Mouse (Mus musculus): Measurements from ENCODE around the gene Apoh. TPM values are rescaled to one million over a fixed set of nuclear protein-coding genes. Genes with fewer than 3 reads are reported as not detected.

Apoh gene
- polyA plus RNA-seq, 1 experiment, result 0.06 TPM

DNA sequence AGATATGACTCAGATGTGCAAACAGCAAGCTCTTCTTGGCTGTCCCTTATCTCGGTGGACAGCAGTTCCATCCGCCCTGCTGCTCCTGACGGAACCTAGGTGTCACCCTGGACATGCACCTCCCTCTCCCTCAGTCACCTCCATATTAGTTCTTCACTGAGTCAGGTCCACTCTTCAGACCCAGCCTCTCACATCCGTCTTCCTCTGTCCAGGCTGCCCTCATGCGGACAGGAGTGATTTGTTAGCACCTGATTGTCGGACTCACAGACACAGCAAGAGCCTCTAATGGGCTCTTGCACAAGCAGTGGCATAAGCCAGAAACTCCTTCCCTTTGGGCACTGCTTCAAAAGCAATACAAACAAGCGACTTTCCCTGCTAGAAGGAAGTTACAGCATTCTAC, 35.9 kb upstream of the Apoh start:
- Histone ChIP-seq H3ac (ENCODE audit: control insufficient read depth, insufficient read length, low read depth) (no peak overlapping the region), H3K4me3 (ENCODE audit: insufficient read depth, poor library complexity, severe bottlenecking) (no peak overlapping the region), H3K27me3 (ENCODE audit: control insufficient read depth, insufficient read depth, insufficient read length) (no peaks in the 10 kb centered on the region), H3K79me2 (ENCODE audit: control insufficient read depth, insufficient read depth) (peaks cover 100% of the 10 kb centered on the region), H3K36me3 (ENCODE audit: control insufficient read depth, insufficient read depth) (peaks cover 13% of the 10 kb centered on the region), H3K79me3 (ENCODE audit: low read depth) (peaks cover 84% of the 10 kb centered on the region)
- no peak for TF ChIP-seq FOSL1 (IDR thresholded peaks at IDR 0.05; ENCODE audit: insufficient read depth, low read length, poor library complexity, severe bottlenecking)
- no peak for TF ChIP-seq MYOD1 (IDR thresholded peaks at IDR 0.05; ENCODE audit: control insufficient read depth, insufficient read length, low read depth)
- no peak for TF ChIP-seq CTCF (IDR thresholded peaks at IDR 0.05; ENCODE audit: control insufficient read depth, insufficient read depth, insufficient read length)
- no peak for TF ChIP-seq USF1 (IDR thresholded peaks at IDR 0.05; ENCODE audit: low read depth)
- no peak for TF ChIP-seq MAX (IDR thresholded peaks at IDR 0.05)

DNA sequence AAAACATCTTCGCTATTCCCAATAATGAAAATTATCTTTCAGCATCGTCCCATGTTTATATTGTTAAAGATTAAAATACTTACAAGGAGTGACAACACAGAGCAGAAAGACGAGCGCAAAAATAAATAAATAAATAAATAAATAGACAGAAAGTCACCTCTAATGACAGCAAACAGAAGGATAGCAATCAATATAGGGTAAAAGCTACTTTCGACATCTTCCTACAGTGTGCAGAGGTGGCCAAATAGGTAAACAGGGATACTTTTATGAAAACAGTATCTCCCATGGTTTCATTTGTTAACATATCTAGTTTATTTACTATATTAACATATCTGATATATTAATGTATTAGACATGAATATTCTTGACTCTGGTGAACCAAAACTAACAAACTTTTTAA, 34.9 kb upstream of the Apoh start:
- Histone ChIP-seq H3K4me3 (ENCODE audit: insufficient read depth, poor library complexity, severe bottlenecking) (no peak overlapping the region), H3K79me3 (ENCODE audit: low read depth) (peaks cover 82% of the 10 kb centered on the region), H3K79me2 (ENCODE audit: control insufficient read depth, insufficient read depth) (peaks cover 100% of the 10 kb centered on the region), H3K36me3 (ENCODE audit: control insufficient read depth, insufficient read depth) (peaks cover 8% of the 10 kb centered on the region), H3ac (ENCODE audit: control insufficient read depth, insufficient read length, low read depth) (no peak overlapping the region), H3K27me3 (ENCODE audit: control insufficient read depth, insufficient read depth, insufficient read length) (no peaks in the 10 kb centered on the region)
- TF ChIP-seq MAX (IDR thresholded peaks at IDR 0.05) (no peak), USF1 (IDR thresholded peaks at IDR 0.05; ENCODE audit: low read depth) (no peak), MYOG (IDR thresholded peaks at IDR 0.05; ENCODE audit: control insufficient read depth, extremely low read depth, insufficient read length) (no peak), CTCF (IDR thresholded peaks at IDR 0.05; ENCODE audit: control insufficient read depth, insufficient read depth, insufficient read length) (no peak), MYOD1 (IDR thresholded peaks at IDR 0.05; ENCODE audit: control insufficient read depth, insufficient read length, low read depth) (no peak), FOSL1 (IDR thresholded peaks at IDR 0.05; ENCODE audit: insufficient read depth, low read length, poor library complexity, severe bottlenecking) (no peak), CEBPB (IDR thresholded peaks at IDR 0.05; ENCODE audit: low read depth) (no peak)

DNA sequence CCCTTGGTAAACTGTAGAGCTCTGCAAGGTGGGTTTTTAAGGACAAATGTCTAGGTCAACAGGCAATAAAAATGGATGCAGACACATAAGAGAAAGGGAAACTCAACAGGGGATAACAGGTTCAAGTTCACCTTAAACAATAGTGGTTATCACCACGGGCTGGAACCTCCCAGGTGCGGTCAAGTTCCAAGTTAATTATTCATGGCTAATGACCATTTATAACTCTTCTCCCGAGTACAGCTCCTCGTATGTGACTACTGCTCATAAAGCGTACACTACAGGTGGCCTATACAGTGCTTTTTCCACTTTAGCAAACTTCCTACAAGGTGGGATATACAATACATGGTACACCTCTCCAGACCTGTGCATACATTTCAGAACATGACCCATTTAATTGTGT, 33.4 kb upstream of the Apoh start:
- Histone ChIP-seq H3K79me3 (ENCODE audit: low read depth) (peaks cover 85% of the 10 kb centered on the region), H3K4me3 (ENCODE audit: insufficient read depth, poor library complexity, severe bottlenecking) (no peak overlapping the region), H3K27me3 (ENCODE audit: control insufficient read depth, insufficient read depth, insufficient read length) (no peaks in the 10 kb centered on the region), H3K36me3 (ENCODE audit: control insufficient read depth, insufficient read depth) (peaks cover 8% of the 10 kb centered on the region), H3K79me2 (ENCODE audit: control insufficient read depth, insufficient read depth) (peaks cover 100% of the 10 kb centered on the region), H3ac (ENCODE audit: control insufficient read depth, insufficient read length, low read depth) (no peak overlapping the region)
- no peak for TF ChIP-seq USF1 (IDR thresholded peaks at IDR 0.05; ENCODE audit: low read depth)
- no peak for TF ChIP-seq CTCF (IDR thresholded peaks at IDR 0.05; ENCODE audit: control insufficient read depth, insufficient read depth, insufficient read length)

DNA sequence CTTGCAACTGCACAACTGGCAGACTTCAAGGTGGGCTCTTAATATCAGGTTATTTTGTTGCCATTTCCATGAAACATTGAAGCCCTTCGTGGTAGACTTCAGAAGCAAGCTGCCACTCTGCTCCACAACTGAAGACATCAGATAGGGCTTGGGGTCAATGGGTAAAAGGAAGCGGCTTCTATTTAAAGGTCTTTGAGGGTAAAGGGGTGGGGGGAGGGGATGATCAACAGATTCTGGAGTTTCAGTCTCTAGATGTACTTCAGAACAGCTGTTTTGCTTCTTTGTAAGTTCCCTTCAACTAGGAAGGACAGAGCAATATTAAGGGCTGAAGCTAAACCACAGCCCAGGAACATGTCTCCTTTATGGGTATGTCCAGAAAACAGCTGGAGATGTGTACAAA, 31.2 kb upstream of the Apoh start:
- Histone ChIP-seq H3ac (ENCODE audit: control insufficient read depth, insufficient read length, low read depth) (no peak overlapping the region), H3K27me3 (ENCODE audit: control insufficient read depth, insufficient read depth, insufficient read length) (no peaks in the 10 kb centered on the region), H3K36me3 (ENCODE audit: control insufficient read depth, insufficient read depth) (peaks cover 7% of the 10 kb centered on the region), H3K79me2 (ENCODE audit: control insufficient read depth, insufficient read depth) (peaks cover 100% of the 10 kb centered on the region), H3K79me3 (ENCODE audit: low read depth) (peaks cover 84% of the 10 kb centered on the region), H3K4me3 (ENCODE audit: insufficient read depth, poor library complexity, severe bottlenecking) (no peak overlapping the region)
- no peak for TF ChIP-seq CTCF (IDR thresholded peaks at IDR 0.05; ENCODE audit: control insufficient read depth, insufficient read depth, insufficient read length)
- TF ChIP-seq CEBPB (IDR thresholded peaks at IDR 0.05; ENCODE audit: low read depth), result no peak
- TF ChIP-seq MYOD1 (IDR thresholded peaks at IDR 0.05; ENCODE audit: control insufficient read depth, insufficient read length, low read depth), result no peak
- TF ChIP-seq FOSL1 (IDR thresholded peaks at IDR 0.05; ENCODE audit: insufficient read depth, low read length, poor library complexity, severe bottlenecking), result no peak
- TF ChIP-seq MAX (IDR thresholded peaks at IDR 0.05), result no peak
- no peak for TF ChIP-seq USF1 (IDR thresholded peaks at IDR 0.05; ENCODE audit: low read depth)
- no peak for TF ChIP-seq MYOG (IDR thresholded peaks at IDR 0.05; ENCODE audit: control insufficient read depth, extremely low read depth, insufficient read length)

DNA sequence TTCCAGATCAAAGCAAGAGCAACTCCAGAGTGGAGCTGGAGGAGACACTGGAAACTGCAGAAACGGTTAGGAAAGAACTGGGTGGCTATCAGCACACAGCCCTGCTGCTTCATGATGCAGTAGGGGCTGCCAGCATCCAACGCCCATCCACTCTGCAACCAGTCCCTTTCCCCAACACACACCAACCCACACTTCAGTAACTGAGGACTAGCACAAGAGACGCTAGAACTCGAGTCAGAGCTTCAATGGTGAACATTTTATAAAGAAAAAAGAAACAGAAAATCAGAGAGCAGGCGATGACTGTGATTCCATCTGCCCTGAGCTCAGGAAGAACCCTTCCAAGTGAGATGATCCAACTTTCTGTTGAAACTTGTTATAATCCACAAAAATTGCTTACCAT, 30.6 kb upstream of the Apoh start:
- peaks cover 100% of the 10 kb centered on the region for H3K79me2 ChIP-seq (ENCODE audit: control insufficient read depth, insufficient read depth)
- TF ChIP-seq MYOG (IDR thresholded peaks at IDR 0.05; ENCODE audit: control insufficient read depth, extremely low read depth, insufficient read length), result no peak
- H3K4me3 ChIP-seq (ENCODE audit: insufficient read depth, poor library complexity, severe bottlenecking), result no peak overlapping the region

DNA sequence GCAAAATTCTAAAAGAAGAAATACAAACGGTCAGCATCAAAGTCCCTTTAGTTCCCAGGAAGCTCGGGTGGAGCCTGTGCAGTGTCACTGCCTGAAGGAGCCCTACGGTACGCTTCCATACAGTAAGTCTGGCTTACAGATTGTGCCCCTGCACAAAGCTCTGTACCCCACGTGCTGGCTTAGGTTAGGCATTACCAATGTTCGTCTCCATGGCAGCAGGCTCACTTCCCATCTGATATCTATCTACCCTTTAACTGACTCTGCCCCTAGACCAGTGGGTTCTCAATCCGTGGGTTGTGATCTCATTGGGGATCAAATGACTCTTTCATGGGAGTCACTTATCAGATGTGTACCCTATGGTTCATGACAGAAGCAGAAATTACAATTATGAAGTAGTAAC, 27.4 kb upstream of the Apoh start:
- Histone ChIP-seq H3K36me3 (ENCODE audit: control insufficient read depth, insufficient read depth) (peaks cover 36% of the 10 kb centered on the region), H3K27me3 (ENCODE audit: control insufficient read depth, insufficient read depth, insufficient read length) (no peaks in the 10 kb centered on the region), H3K4me3 (ENCODE audit: insufficient read depth, poor library complexity, severe bottlenecking) (no peak overlapping the region), H3K79me3 (ENCODE audit: low read depth) (peaks cover 70% of the 10 kb centered on the region), H3K79me2 (ENCODE audit: control insufficient read depth, insufficient read depth) (peaks cover 100% of the 10 kb centered on the region), H3ac (ENCODE audit: control insufficient read depth, insufficient read length, low read depth) (no peak overlapping the region)
- TF ChIP-seq FOSL1 (IDR thresholded peaks at IDR 0.05; ENCODE audit: insufficient read depth, low read length, poor library complexity, severe bottlenecking), result no peak
- TF ChIP-seq CEBPB (IDR thresholded peaks at IDR 0.05; ENCODE audit: low read depth), result no peak
- no peak for TF ChIP-seq MYOG (IDR thresholded peaks at IDR 0.05; ENCODE audit: control insufficient read depth, extremely low read depth, insufficient read length)
- no peak for TF ChIP-seq MAX (IDR thresholded peaks at IDR 0.05)
- no peak for TF ChIP-seq USF1 (IDR thresholded peaks at IDR 0.05; ENCODE audit: low read depth)
- no peak for TF ChIP-seq MYOD1 (IDR thresholded peaks at IDR 0.05; ENCODE audit: control insufficient read depth, insufficient read length, low read depth)
- TF ChIP-seq CTCF (IDR thresholded peaks at IDR 0.05; ENCODE audit: control insufficient read depth, insufficient read depth, insufficient read length), result no peak

More for the DNA sequence above, 30.6 kb upstream of the Apoh start:
- Histone ChIP-seq H3K79me3 (ENCODE audit: low read depth) (peaks cover 83% of the 10 kb centered on the region), H3K36me3 (ENCODE audit: control insufficient read depth, insufficient read depth) (peaks cover 12% of the 10 kb centered on the region), H3ac (ENCODE audit: control insufficient read depth, insufficient read length, low read depth) (no peak overlapping the region), H3K27me3 (ENCODE audit: control insufficient read depth, insufficient read depth, insufficient read length) (no peaks in the 10 kb centered on the region)
